10 mouse cellular contexts compared by ENCODE assay signal in genomic region chr11:45855407-45856148, GRCm38 (mm10). TPM values are rescaled to one million over a fixed set of nuclear protein-coding genes. Genes with fewer than 3 reads are reported as not detected.
DNase-seq lines count a peak whose midpoint lies in the region; ATAC-seq and TF ChIP-seq lines count a peak whose summit lies in the region.
"Had no signal": no experiment of that assay in that cellular context is flagged by ENCODE, and none has a peak within 500 bp of the region (broad histone marks: within the 10 kb centered on the region; RNA-seq: fewer than 3 reads in every experiment).

No protein-coding gene starts in this region.

- H3K9me3 ChIP-seq in heart, embryonic 14.5 days (ENCODE audit: control insufficient read depth, low read length): no peaks in the 10 kb centered on the region
- H3K9me3 ChIP-seq in intestine, embryonic 16.5 days (ENCODE audit: control insufficient read depth, low read length): no peaks in the 10 kb centered on the region
- no peaks in the 10 kb centered on the region for H3K9me3 ChIP-seq in liver, embryonic 14.5 days (ENCODE audit: control insufficient read depth, low read length)
- H3K9me3 ChIP-seq: embryonic facial prominence, embryonic 12.5 days had no signal

- no peak overlapping the region for H3K4me3 ChIP-seq in heart, embryonic 14.5 days (ENCODE audit: control insufficient read depth in 1 of 2, insufficient read depth in 1 of 2, low read depth in 1 of 2, low read length in 2 of 2)
- H3K4me3 ChIP-seq in intestine, embryonic 16.5 days (ENCODE audit: low read length): peak overlapping the region; percentile 20; the same call in 1 of the 2 replicates
- H3K4me3 ChIP-seq in liver, embryonic 14.5 days (ENCODE audit: insufficient read depth in 1 of 2, low read depth in 2 of 2, low read length in 2 of 2): peak overlapping the region; percentile 25 to 52
- H3K4me3 ChIP-seq in thymus, adult 2 months (ENCODE audit: control insufficient read depth, insufficient read depth, low read length): no peak overlapping the region
- H3K4me3 ChIP-seq: embryonic facial prominence, embryonic 12.5 days had no signal

- 42% methylated on average over 7 of the region's 7 CpGs for WGBS in heart, embryonic 14.5 days
- WGBS in intestine, embryonic 16.5 days: 35% methylated on average over 7 of the region's 7 CpGs
- 5% methylated on average over 7 of the region's 7 CpGs for WGBS in liver, embryonic 14.5 days (ENCODE audit: insufficient replicate concordance)
- WGBS in thymus, adult 2 months: 67% methylated on average over 7 of the region's 7 CpGs

- no peak for DNase-seq in heart, adult 9 months (ENCODE audit: low spot score in 2 of 2)
- DNase-seq in MEL-GATA-1-ER (ENCODE audit: extremely low read depth, low read depth): peak; percentile 98
- DNase-seq in liver, embryonic 14.5 days (ENCODE audit: low read depth in 3 of 3, low spot score in 3 of 3): peak; percentile 40 to 63 (median 49)
- no peak for DNase-seq in right cerebral cortex, postnatal 10 days (ENCODE audit: low spot score in 2 of 2)
- no peak for DNase-seq in thymus, adult 2 months
- no peak for DNase-seq in urinary bladder, postnatal 14 days (ENCODE audit: low spot score)
- DNase-seq: gastrocnemius, postnatal 14 days had no signal

- H3K4me2 ChIP-seq in heart, embryonic 14.5 days (ENCODE audit: low read length): peak overlapping the region; percentile 7; the same call in 1 of the 2 replicates
- peak overlapping the region; percentile 29 for H3K4me2 ChIP-seq in intestine, embryonic 16.5 days (ENCODE audit: low read depth, low read length)
- H3K4me2 ChIP-seq in liver, embryonic 14.5 days (ENCODE audit: low read depth): peak overlapping the region; percentile 76
- H3K4me2 ChIP-seq: embryonic facial prominence, embryonic 12.5 days had no signal

- no peaks in the 10 kb centered on the region for H3K27me3 ChIP-seq in heart, embryonic 14.5 days (ENCODE audit: control insufficient read depth, insufficient read depth, low read length)
- no peaks in the 10 kb centered on the region for H3K27me3 ChIP-seq in intestine, embryonic 16.5 days (replicated peaks; ENCODE audit: control insufficient read depth, insufficient read depth, low read length)
- H3K27me3 ChIP-seq in liver, embryonic 14.5 days (ENCODE audit: control insufficient read depth, insufficient read depth, low read length): no peaks in the 10 kb centered on the region
- H3K27me3 ChIP-seq in thymus, adult 2 months (ENCODE audit: control insufficient read depth, insufficient read depth, low read length): no peaks in the 10 kb centered on the region
- H3K27me3 ChIP-seq: embryonic facial prominence, embryonic 12.5 days had no signal

- TF ChIP-seq CTCF in liver, embryonic 14.5 days (IDR thresholded peaks at IDR 0.05; ENCODE audit: low read depth): no peak; the same call in 1 of the 2 replicates
- TF ChIP-seq CTCF in thymus, adult 2 months (IDR thresholded peaks at IDR 0.05; ENCODE audit: borderline replicate concordance, control insufficient read depth, extremely low read depth, insufficient read depth, low read length, poor library complexity): no peak

- no peak for ATAC-seq in heart, embryonic 14.5 days (ENCODE audit: insufficient number of reproducible peaks, insufficient read depth, low FRiP score, low read depth)
- peak; percentile 74 for ATAC-seq in intestine, embryonic 16.5 days
- peak; percentile 22; the same call in 1 of the 2 replicates for ATAC-seq in liver, embryonic 14.5 days (ENCODE audit: insufficient read depth)

- 0 out of 2 replicates have a peak overlapping the region, but pooled peaks have one; percentile 21 for H3K9ac ChIP-seq in heart, embryonic 14.5 days (ENCODE audit: low read length)
- peak overlapping the region; percentile 46 for H3K9ac ChIP-seq in intestine, embryonic 16.5 days (ENCODE audit: low read depth, low read length)
- H3K9ac ChIP-seq in liver, embryonic 14.5 days (replicated peaks): peak overlapping the region; percentile 68
- H3K9ac ChIP-seq: embryonic facial prominence, embryonic 12.5 days had no signal

- no peak for TF ChIP-seq POLR2A in thymus, adult 2 months (IDR thresholded peaks at IDR 0.05; ENCODE audit: control insufficient read depth, extremely low read depth, insufficient read depth, low read length, poor library complexity)

- peaks cover 21% of the 10 kb centered on the region for H3K36me3 ChIP-seq in heart, embryonic 14.5 days (ENCODE audit: control insufficient read depth, insufficient read depth, low read length)
- no peaks in the 10 kb centered on the region; the same call in 1 of the 2 replicates for H3K36me3 ChIP-seq in intestine, embryonic 16.5 days (ENCODE audit: control insufficient read depth, insufficient read depth, low read length)
- peaks cover 18% of the 10 kb centered on the region for H3K36me3 ChIP-seq in liver, embryonic 14.5 days (replicated peaks; ENCODE audit: control insufficient read depth, insufficient read depth, low read depth)
- H3K36me3 ChIP-seq in thymus, adult 2 months (ENCODE audit: control insufficient read depth, insufficient read depth, low read length): no peaks in the 10 kb centered on the region

- peaks cover 6 to 42% of the 10 kb centered on the region in 2 experiments for H3K4me1 ChIP-seq in heart, embryonic 14.5 days (ENCODE audit: control insufficient read depth in 2 of 2, insufficient read depth in 2 of 2, low read length in 2 of 2)
- peaks cover 30% of the 10 kb centered on the region for H3K4me1 ChIP-seq in intestine, embryonic 16.5 days (ENCODE audit: control insufficient read depth, insufficient read depth, low read length)
- H3K4me1 ChIP-seq in liver, embryonic 14.5 days (replicated peaks; ENCODE audit: control insufficient read depth in 2 of 2, insufficient read depth in 2 of 2, low read length in 1 of 2): peaks cover 37 to 38% of the 10 kb centered on the region in 2 experiments
- peaks cover 10% of the 10 kb centered on the region for H3K4me1 ChIP-seq in thymus, adult 2 months (replicated peaks; ENCODE audit: control insufficient read depth, insufficient read depth, low read length)

- H3K27ac ChIP-seq in heart, embryonic 14.5 days (replicated peaks in 1 of 2; ENCODE audit: control insufficient read depth in 1 of 2, insufficient read depth in 1 of 2, low read depth in 2 of 2, low read length in 2 of 2): peak overlapping the region; percentile 15 to 51; a peak in 3 of 4 replicates
- peak overlapping the region; percentile 76 for H3K27ac ChIP-seq in intestine, embryonic 16.5 days (ENCODE audit: low read length)
- peak overlapping the region; percentile 91 for H3K27ac ChIP-seq in liver, embryonic 14.5 days
- H3K27ac ChIP-seq in thymus, adult 2 months (ENCODE audit: control insufficient read depth, insufficient read depth, low read length): no peak overlapping the region
- H3K27ac ChIP-seq: embryonic facial prominence, embryonic 12.5 days had no signal

- peak; percentile 41; the same call in 1 of the 2 replicates for TF ChIP-seq EP300 in liver, embryonic 14.5 days (IDR thresholded peaks at IDR 0.05; ENCODE audit: low read depth)

RNA-seq across cellular contexts. Expression of gene Clint1, which starts 3.7 kb away (rescaled TPM):
- 47.3 and 48.7 TPM in 2 replicates for polyA plus RNA-seq in heart, embryonic 14.5 days (2014; fragmentation: Nextera tagmentation; extraction: Ambion mirVana)
- polyA plus RNA-seq in intestine, embryonic 16.5 days (2015; fragmentation: Nextera tagmentation; extraction: Ambion mirVana): 101 and 114 TPM in 2 replicates
- polyA plus RNA-seq in liver, embryonic 14.5 days (2012; rRNA removed): 36.3 and 46.0 TPM in 2 replicates
- 41.6 and 43.3 TPM in 2 replicates for polyA plus RNA-seq in liver, embryonic 14.5 days (2014; fragmentation: Nextera tagmentation; extraction: Ambion mirVana)
- polyA plus RNA-seq in thymus, adult 2 months (2012; rRNA removed): 64.6 and 70.1 TPM in 2 replicates

Comparison
In these comparisons a context has a peak if more than half of its experiments do, and no peak if none do; other contexts are left out.
1. H3K4me2 ChIP-seq: peak in every context shown above with its lines; median percentile 76 in liver, embryonic 14.5 days; 29 in intestine, embryonic 16.5 days; 7 in heart, embryonic 14.5 days.
2. H3K4me3 ChIP-seq: peak in intestine, embryonic 16.5 days (single experiment) and liver, embryonic 14.5 days (2 of 2); none in heart, embryonic 14.5 days (0 of 2) and thymus, adult 2 months (single experiment).
3. DNase-seq: peak in MEL-GATA-1-ER (single experiment) and liver, embryonic 14.5 days (3 of 3); none in heart, adult 9 months (0 of 2), right cerebral cortex, postnatal 10 days (0 of 2), thymus, adult 2 months (single experiment) and urinary bladder, postnatal 14 days (single experiment).
4. Peak in every context shown above with its lines, with median percentiles within 50 percentile points of each other: H3K9ac ChIP-seq.